Mouse (Mus musculus): ENCODE data around the gene Ucp2. TPM values are rescaled to one million over a fixed set of nuclear protein-coding genes. Genes with fewer than 3 reads are reported as not detected.

The Ucp2 gene
- polyA plus RNA-seq, 1 experiment from 2014 or later = 382 TPM

DNA sequence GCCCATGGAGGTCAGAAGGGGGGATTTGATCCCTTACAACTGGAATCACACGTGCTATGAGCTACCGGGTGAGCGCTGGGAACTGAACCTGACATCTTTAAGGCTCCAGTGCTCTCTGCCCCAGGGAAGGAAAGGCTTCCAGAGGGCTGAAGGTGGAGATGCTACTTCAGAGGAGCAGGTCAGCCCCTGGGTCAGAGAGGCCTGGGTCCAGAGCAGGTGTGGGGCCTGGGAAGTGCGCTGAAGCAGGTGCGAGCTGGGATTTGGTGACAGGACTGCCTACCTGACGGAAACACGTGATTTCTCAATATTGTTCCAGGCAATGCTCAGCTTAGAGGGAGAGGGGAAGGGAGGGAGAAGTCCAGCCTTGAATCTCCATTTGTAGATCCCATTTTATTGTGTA, 28.9 kb upstream of the Ucp2 start:
- ATAC-seq = no peak
- Histone ChIP-seq H3K4me2 (ENCODE audit: low read depth, low read length) (no peak overlapping the region), H3K9me3 (ENCODE audit: control insufficient read depth, low read length) (no peaks in the 10 kb centered on the region), H3K36me3 (ENCODE audit: control insufficient read depth, insufficient read depth, low read length) (peaks cover 4% of the 10 kb centered on the region; the same call in 1 of the 2 replicates), H3K27ac (ENCODE audit: low read length) (no peak overlapping the region), H3K4me3 (ENCODE audit: low read length) (no peak overlapping the region), H3K9ac (ENCODE audit: low read depth, low read length) (no peak overlapping the region), H3K27me3 (replicated peaks; ENCODE audit: control insufficient read depth, insufficient read depth, low read length) (no peaks in the 10 kb centered on the region), H3K4me1 (ENCODE audit: control insufficient read depth, insufficient read depth, low read length) (peaks cover 11% of the 10 kb centered on the region)
- WGBS = 95% methylated on average over 7 of the region's 7 CpGs

DNA sequence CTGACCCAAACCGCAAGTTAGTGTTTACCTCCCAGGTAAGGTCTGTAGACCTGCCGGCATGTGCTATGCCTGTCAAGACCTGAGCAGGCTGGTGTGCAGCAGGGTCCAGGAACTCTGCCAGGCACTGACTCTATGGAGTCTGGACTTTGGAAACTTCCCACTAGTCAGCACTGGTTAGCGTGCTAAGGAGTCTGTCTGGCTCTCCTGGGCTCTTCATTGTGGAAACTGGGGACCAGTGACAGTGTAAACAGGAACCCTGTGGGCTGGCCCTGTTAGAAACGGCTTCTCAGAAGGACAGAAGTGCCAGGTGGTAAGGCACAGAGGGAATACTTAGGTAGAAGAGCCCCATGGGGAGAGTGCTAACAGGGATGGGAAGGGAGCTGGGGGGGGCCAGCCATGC, 27.9 kb upstream of the Ucp2 start:
- 68% methylated on average over 4 of the region's 4 CpGs for WGBS
- H3K4me3 ChIP-seq (ENCODE audit: low read length) = no peak overlapping the region
- H3K4me1 ChIP-seq (ENCODE audit: control insufficient read depth, insufficient read depth, low read length) = peaks cover 11% of the 10 kb centered on the region
- peak overlapping the region; percentile 45; the same call in 1 of the 2 replicates for H3K27ac ChIP-seq (ENCODE audit: low read length)
- H3K36me3 ChIP-seq (ENCODE audit: control insufficient read depth, insufficient read depth, low read length) = peaks cover 4% of the 10 kb centered on the region; the same call in 1 of the 2 replicates
- ATAC-seq = peak; percentile 82
- no peaks in the 10 kb centered on the region for H3K9me3 ChIP-seq (ENCODE audit: control insufficient read depth, low read length)
- H3K9ac ChIP-seq (ENCODE audit: low read depth, low read length) = peak overlapping the region; percentile 17; the same call in 1 of the 2 replicates
- peak overlapping the region; percentile 28; the same call in 1 of the 2 replicates for H3K4me2 ChIP-seq (ENCODE audit: low read depth, low read length)
- no peaks in the 10 kb centered on the region for H3K27me3 ChIP-seq (replicated peaks; ENCODE audit: control insufficient read depth, insufficient read depth, low read length)

DNA sequence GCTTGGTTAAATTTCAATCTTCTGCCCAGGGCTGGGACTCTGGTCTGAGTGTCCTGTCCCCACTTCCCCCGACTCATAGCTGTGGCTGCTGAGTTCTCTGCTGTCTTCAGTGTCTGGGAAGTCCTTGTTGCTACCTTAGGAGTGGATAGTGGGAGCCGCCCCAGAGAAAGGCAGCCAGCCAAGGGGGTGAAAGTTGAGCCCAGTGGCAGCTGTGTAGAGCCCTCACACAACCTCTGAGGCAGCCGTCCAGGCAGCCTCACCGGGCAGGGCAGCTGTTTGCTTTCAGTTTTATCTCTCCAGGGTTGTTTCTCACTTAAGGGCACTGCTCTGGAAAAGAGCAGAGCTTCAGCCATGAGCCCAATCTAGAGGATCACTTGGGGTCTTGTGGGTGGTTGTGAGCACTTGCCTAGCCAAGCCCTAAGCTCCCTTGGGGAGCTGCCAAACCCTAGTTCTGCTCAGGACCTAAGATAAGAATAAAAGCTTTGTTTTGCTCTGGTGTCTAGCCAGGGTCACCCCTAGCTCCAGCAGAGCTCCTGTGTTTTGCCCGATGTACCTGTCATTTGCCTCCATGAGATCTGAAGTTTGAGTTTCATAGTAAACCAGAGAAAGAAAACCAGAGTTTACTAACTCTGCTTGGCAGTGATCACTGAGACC, 27.4 kb upstream of the Ucp2 start:
- WGBS = 34% methylated on average over 5 of the region's 5 CpGs
- Histone ChIP-seq H3K4me2 (ENCODE audit: low read depth, low read length) (peak overlapping the region; percentile 28), H3K9ac (ENCODE audit: low read depth, low read length) (peak overlapping the region; percentile 17; the same call in 1 of the 2 replicates), H3K9me3 (ENCODE audit: control insufficient read depth, low read length) (no peaks in the 10 kb centered on the region), H3K36me3 (ENCODE audit: control insufficient read depth, insufficient read depth, low read length) (peaks cover 4% of the 10 kb centered on the region; the same call in 1 of the 2 replicates), H3K4me1 (ENCODE audit: control insufficient read depth, insufficient read depth, low read length) (peaks cover 11% of the 10 kb centered on the region), H3K27ac (ENCODE audit: low read length) (peak overlapping the region; percentile 45; the same call in 1 of the 2 replicates), H3K27me3 (replicated peaks; ENCODE audit: control insufficient read depth, insufficient read depth, low read length) (no peaks in the 10 kb centered on the region), H3K4me3 (ENCODE audit: low read length) (no peak overlapping the region)
- peak; percentile 80 for ATAC-seq

DNA sequence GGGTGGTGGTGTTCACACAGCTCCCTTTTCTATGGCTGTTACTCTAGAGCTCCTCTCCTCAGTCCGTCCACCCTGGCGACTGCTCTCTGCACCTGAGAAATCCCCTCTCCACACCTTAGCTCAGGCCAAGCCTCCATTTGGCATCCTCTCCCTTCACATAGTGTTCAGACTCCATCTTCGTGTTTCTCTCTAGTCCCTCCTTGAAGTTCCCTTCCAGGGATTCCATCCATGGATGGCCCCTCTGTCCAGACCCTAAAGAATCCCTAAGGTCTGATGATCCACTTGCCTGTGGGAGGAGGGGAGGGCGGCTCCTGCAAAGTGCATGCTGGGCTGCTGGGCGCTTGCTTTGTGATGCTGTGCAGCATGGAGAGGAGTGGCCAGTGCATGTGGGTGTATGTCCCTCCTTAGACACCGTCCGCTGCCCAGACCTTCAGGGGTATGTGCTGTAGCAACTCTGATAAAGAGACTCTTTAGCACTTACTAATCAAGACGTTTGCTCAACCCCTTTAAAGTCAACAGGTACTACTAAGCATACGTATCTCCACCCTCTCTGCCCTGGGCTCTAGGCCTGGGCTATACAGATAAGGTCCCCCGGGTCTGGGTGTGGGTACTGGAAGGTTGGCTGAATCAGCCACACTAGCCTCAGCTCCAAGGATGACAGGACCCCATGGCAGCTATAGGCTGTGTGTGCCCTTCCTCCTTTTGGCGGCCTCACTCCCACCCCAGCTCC, 26.2 kb upstream of the Ucp2 start:
- Histone ChIP-seq H3K9ac (ENCODE audit: low read depth, low read length) (no peak overlapping the region), H3K27ac (ENCODE audit: low read length) (no peak overlapping the region)
- WGBS = 79% methylated on average over 11 of the region's 11 CpGs

DNA sequence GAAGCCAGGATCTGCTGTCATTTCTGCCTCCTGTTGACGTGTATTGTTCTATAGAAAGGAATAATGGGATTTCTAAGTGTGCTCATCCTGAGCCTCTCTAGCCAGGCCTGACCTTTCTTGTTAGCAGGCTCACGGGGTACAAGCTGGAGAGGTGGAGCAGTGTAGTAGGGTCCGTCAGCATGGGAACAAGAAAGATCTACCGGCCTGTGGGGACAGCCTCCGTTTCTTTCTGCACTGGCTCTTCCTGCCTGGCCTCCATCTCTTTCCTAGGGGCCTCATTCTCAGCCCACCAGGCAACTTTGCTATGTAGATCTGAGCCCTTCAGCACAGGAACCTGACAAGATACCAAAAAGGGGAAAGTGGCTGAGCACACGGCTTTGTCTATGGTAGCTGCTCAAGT, 24.4 kb upstream of the Ucp2 start:
- H3K4me2 ChIP-seq (ENCODE audit: low read depth, low read length) = no peak overlapping the region
- no peaks in the 10 kb centered on the region for H3K27me3 ChIP-seq (replicated peaks; ENCODE audit: control insufficient read depth, insufficient read depth, low read length)
- no peak overlapping the region for H3K9ac ChIP-seq (ENCODE audit: low read depth, low read length)
- H3K4me3 ChIP-seq (ENCODE audit: low read length) = no peak overlapping the region
- H3K36me3 ChIP-seq (ENCODE audit: control insufficient read depth, insufficient read depth, low read length) = no peaks in the 10 kb centered on the region
- peaks cover 11% of the 10 kb centered on the region for H3K4me1 ChIP-seq (ENCODE audit: control insufficient read depth, insufficient read depth, low read length)
- no peaks in the 10 kb centered on the region for H3K9me3 ChIP-seq (ENCODE audit: control insufficient read depth, low read length)
- WGBS = 90% methylated on average over 6 of the region's 6 CpGs
- ATAC-seq = no peak
- H3K27ac ChIP-seq (ENCODE audit: low read length) = no peak overlapping the region

More for the DNA sequence above, 26.2 kb upstream of the Ucp2 start:
- H3K4me3 ChIP-seq (ENCODE audit: low read length) = no peak overlapping the region
- no peaks in the 10 kb centered on the region for H3K36me3 ChIP-seq (ENCODE audit: control insufficient read depth, insufficient read depth, low read length)
- H3K9me3 ChIP-seq (ENCODE audit: control insufficient read depth, low read length) = no peaks in the 10 kb centered on the region
- no peak overlapping the region for H3K4me2 ChIP-seq (ENCODE audit: low read depth, low read length)
- H3K27me3 ChIP-seq (replicated peaks; ENCODE audit: control insufficient read depth, insufficient read depth, low read length) = no peaks in the 10 kb centered on the region
- peak; percentile 83 for ATAC-seq
- H3K4me1 ChIP-seq (ENCODE audit: control insufficient read depth, insufficient read depth, low read length) = peaks cover 11% of the 10 kb centered on the region

DNA sequence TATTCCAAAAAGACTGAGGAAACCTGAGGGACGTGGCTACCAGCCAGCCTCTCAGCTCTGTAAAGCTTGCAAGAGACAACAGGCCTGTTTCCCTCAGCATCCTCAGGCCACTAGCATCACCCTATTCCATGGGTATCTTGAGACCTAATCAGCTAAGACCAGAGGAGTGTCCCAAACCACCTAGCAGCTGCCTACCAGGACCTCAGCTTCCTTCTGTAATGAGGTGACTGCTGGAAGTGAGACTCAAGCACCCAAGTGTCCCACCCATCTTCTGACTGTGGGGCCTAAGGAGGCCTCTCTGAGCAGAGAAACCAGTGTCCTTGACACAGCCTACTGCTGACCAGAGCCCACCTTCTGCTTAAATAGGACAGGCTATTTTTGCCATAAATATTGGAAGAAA, 23.6 kb upstream of the Ucp2 start:
- H3K4me2 ChIP-seq (ENCODE audit: low read depth, low read length) = no peak overlapping the region
- ATAC-seq = no peak
- H3K9ac ChIP-seq (ENCODE audit: low read depth, low read length) = no peak overlapping the region
- 90% methylated on average over 1 of the region's 1 CpGs for WGBS
- no peaks in the 10 kb centered on the region for H3K36me3 ChIP-seq (ENCODE audit: control insufficient read depth, insufficient read depth, low read length)
- H3K27ac ChIP-seq (ENCODE audit: low read length) = no peak overlapping the region
- H3K4me3 ChIP-seq (ENCODE audit: low read length) = no peak overlapping the region
- H3K4me1 ChIP-seq (ENCODE audit: control insufficient read depth, insufficient read depth, low read length) = peaks cover 11% of the 10 kb centered on the region
- no peaks in the 10 kb centered on the region for H3K27me3 ChIP-seq (replicated peaks; ENCODE audit: control insufficient read depth, insufficient read depth, low read length)
- no peaks in the 10 kb centered on the region for H3K9me3 ChIP-seq (ENCODE audit: control insufficient read depth, low read length)

DNA sequence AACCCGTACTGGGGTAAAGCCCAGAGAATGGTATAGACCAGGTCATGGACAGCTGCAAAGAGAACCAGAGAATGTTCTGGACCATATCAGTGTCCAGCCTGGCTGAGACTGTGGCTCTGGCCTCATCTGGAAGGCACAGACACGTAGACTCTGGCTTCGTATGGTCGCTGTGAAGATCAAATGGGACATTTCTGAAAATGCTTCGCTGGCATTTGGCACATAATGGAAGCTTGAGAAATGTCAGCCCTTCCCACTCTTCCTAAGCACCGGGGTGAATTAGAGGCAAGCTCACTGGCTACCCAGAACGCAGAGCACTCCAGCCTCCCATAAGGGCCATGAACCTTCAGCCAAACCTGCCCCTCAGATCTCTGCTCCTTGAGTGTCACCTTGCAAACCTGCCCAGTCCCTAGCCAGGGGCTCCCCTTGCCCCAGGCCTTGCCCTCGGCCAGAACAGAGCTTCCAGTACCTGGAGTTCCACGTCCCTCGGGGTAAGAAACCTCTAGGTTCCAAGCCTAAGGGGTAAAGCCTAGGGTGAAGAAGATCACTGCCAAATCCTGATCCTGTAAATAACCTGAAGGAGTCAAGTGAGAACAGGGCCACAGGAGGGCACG, 22.2 kb upstream of the Ucp2 start:
- Histone ChIP-seq H3K4me3 (ENCODE audit: low read length) (no peak overlapping the region), H3K9me3 (ENCODE audit: control insufficient read depth, low read length) (no peaks in the 10 kb centered on the region), H3K27ac (ENCODE audit: low read length) (no peak overlapping the region), H3K4me1 (ENCODE audit: control insufficient read depth, insufficient read depth, low read length) (peaks cover 2% of the 10 kb centered on the region), H3K36me3 (ENCODE audit: control insufficient read depth, insufficient read depth, low read length) (no peaks in the 10 kb centered on the region), H3K4me2 (ENCODE audit: low read depth, low read length) (no peak overlapping the region), H3K9ac (ENCODE audit: low read depth, low read length) (no peak overlapping the region), H3K27me3 (replicated peaks; ENCODE audit: control insufficient read depth, insufficient read depth, low read length) (no peaks in the 10 kb centered on the region)
- ATAC-seq = no peak
- 91% methylated on average over 11 of the region's 11 CpGs for WGBS

DNA sequence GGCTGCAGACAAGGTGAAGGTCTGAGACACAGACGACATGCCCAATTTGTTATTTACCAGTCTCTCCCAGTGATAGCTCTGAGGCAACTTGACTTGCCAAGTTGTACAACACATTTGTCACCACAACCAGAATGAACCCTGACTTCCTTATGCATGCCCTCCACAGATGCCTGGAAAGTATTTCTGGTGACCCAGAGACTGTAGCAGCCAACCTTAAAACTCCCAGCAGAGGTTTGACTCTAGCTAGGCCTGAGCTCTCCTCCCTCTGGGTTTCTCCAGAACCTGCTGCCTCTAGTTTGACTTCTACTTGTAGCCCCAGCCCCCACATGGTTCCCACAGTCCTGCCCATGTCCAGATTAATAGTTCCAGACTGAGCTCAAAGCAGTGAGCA, 21.7 kb upstream of the Ucp2 start:
- Histone ChIP-seq H3K9ac (ENCODE audit: low read depth, low read length) (no peak overlapping the region), H3K4me3 (ENCODE audit: low read length) (no peak overlapping the region), H3K4me1 (ENCODE audit: control insufficient read depth, insufficient read depth, low read length) (no peaks in the 10 kb centered on the region), H3K4me2 (ENCODE audit: low read depth, low read length) (no peak overlapping the region), H3K36me3 (ENCODE audit: control insufficient read depth, insufficient read depth, low read length) (no peaks in the 10 kb centered on the region), H3K9me3 (ENCODE audit: control insufficient read depth, low read length) (no peaks in the 10 kb centered on the region), H3K27ac (ENCODE audit: low read length) (no peak overlapping the region), H3K27me3 (replicated peaks; ENCODE audit: control insufficient read depth, insufficient read depth, low read length) (no peaks in the 10 kb centered on the region)
- ATAC-seq = no peak
- WGBS = 80% methylated on average over 1 of the region's 1 CpGs

DNA sequence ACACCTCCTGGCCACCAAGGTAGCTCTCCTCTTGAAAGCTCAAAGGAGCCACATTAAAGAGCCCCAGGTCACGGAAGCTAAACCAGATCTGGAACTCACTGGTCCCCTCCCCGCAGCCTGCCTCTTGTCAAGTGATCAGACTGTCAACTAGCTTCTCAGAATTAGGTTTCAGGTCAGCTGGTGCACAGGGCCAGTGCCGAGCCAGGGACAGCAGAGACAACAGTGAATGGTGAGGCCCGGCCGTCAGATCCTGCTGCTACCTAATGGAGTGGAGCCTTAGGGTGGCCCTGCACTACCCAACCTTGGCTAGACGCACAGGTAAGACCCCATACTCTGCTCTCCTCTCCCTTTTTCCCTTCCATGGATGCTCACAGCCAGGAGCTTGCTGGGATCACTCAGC, 20.4 kb upstream of the Ucp2 start, which contains the start of gene Ucp3:
Ucp3 (plus strand) TSS at position 214 of the 400 bp plus-strand sequence.
- 81% methylated on average over 6 of the region's 6 CpGs for WGBS
- Histone ChIP-seq H3K4me1 (ENCODE audit: control insufficient read depth, insufficient read depth, low read length) (no peaks in the 10 kb centered on the region), H3K36me3 (ENCODE audit: control insufficient read depth, insufficient read depth, low read length) (no peaks in the 10 kb centered on the region), H3K27me3 (replicated peaks; ENCODE audit: control insufficient read depth, insufficient read depth, low read length) (no peaks in the 10 kb centered on the region), H3K4me3 (ENCODE audit: low read length) (no peak within 1 kb of the TSS), H3K9me3 (ENCODE audit: control insufficient read depth, low read length) (no peaks in the 10 kb centered on the region), H3K27ac (ENCODE audit: low read length) (no peak within 1 kb of the TSS), H3K4me2 (ENCODE audit: low read depth, low read length) (no peak within 1 kb of the TSS), H3K9ac (ENCODE audit: low read depth, low read length) (no peak within 1 kb of the TSS)
- ATAC-seq = no peak

Measured in intestine, embryonic 16.5 days (tissue).